ENCODE assay signal across 8 mouse cellular contexts in the genomic region with DNA sequence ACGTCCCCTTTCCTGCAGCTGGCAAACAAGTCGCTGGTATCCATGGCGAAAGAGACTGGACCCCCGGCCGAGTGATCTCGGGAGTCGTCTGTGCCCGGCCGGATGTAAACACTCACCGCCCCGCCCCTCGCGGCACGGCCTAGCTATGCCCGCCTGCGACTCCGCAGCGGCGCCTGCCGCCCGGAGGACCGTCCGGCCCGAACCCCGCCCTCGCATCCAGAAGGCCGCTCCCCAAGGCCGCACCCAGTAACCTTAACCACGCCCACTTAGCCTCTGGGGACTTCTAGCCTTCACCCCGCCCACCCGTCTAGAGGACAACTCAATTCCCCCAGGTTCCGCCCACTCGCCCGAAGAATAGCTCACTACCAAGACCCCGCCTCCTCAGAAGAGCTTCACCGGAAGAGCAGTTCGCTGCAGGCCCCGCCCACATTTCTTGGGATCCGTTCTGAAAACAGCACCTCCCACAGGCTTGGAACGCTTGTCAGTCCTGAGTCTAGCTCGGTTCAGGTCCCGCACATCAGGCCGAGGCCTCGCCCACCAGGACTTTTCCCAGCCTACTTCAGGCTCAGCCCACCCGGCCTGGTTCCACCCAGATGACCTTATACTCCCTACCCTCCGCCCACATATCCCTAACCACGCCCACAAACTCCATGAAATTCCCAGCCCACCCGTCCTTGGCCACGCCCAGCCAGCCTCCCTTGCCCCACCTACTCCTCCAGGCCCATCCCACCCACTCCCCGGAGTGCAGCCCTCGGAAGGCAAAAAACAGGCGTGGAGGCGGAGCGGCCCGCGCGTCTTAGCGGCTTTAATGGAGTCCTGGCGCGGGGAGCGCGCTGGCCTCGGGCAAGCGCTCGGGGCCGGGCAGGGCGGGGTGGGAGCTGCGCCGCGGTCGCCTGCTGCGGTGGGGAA. TPM values are rescaled to one million over a fixed set of nuclear protein-coding genes. Genes with fewer than 3 reads are reported as not detected.
A peak's percentile ranks its signal among the peaks of the same experiment; 100 is the strongest.
DNase-seq lines count a peak whose midpoint lies in the region; ATAC-seq and TF ChIP-seq lines count a peak whose summit lies in the region.

A gene (minus strand): TSS at position 204 of the 909 bp plus-strand sequence.

- H3K4me3 ChIP-seq in embryonic facial prominence, embryonic 13.5 days: peak within 1 kb of the TSS; percentile 88
- peak within 1 kb of the TSS; percentile 93 for H3K4me3 ChIP-seq in kidney, adult 2 months (ENCODE audit: insufficient read depth, low read depth, low read length)
- H3K4me3 ChIP-seq in limb, embryonic 12.5 days (replicated peaks): peak within 1 kb of the TSS; percentile 69
- H3K4me3 ChIP-seq in midbrain, embryonic 15.5 days: peak within 1 kb of the TSS; percentile 92
- H3K4me3 ChIP-seq in spleen, adult 2 months (ENCODE audit: extremely low read depth, insufficient read depth, insufficient read length): peak within 1 kb of the TSS; percentile 93

- H3K9ac ChIP-seq in embryonic facial prominence, embryonic 13.5 days: peak within 1 kb of the TSS; percentile 85
- H3K9ac ChIP-seq in limb, embryonic 12.5 days (replicated peaks): peak within 1 kb of the TSS; percentile 74
- H3K9ac ChIP-seq in midbrain, embryonic 15.5 days: peak within 1 kb of the TSS; percentile 84

- TF ChIP-seq CTCF in kidney, adult 2 months (conservative IDR thresholded peaks at IDR 0.05; ENCODE audit: insufficient read depth, insufficient read length, low read depth, low read length): peak; percentile 51; the same call in 1 of the 2 replicates
- TF ChIP-seq CTCF in spleen, adult 2 months (IDR thresholded peaks at IDR 0.05; ENCODE audit: extremely low read depth, insufficient read depth, insufficient read length, insufficient replicate concordance): no peak

- DNase-seq in 3134 (ENCODE audit: extremely low read depth, insufficient read length, low spot score): peak; percentile 98
- DNase-seq in adrenal gland, postnatal 36 days: peak; percentile 99
- peak; percentile 100 for DNase-seq in heart, adult 18-20 months
- DNase-seq in kidney, adult 2 months: peak; percentile 100
- peak; percentile 100 for DNase-seq in spleen, adult 2 months (ENCODE audit: low read depth in 1 of 2, low spot score in 2 of 2)

- WGBS in embryonic facial prominence, embryonic 13.5 days: under 1% methylated on average over 58 of the region's 72 CpGs
- 1% methylated on average over 71 of the region's 72 CpGs for WGBS in kidney, adult 2 months
- WGBS in limb, embryonic 12.5 days: under 1% methylated on average over 66 of the region's 72 CpGs
- under 1% methylated on average over 72 of the region's 72 CpGs for WGBS in midbrain, embryonic 15.5 days
- WGBS in spleen, adult 2 months: under 1% methylated on average over 72 of the region's 72 CpGs

- no peaks in the 10 kb centered on the region for H3K27me3 ChIP-seq in embryonic facial prominence, embryonic 13.5 days
- no peaks in the 10 kb centered on the region for H3K27me3 ChIP-seq in kidney, adult 2 months (replicated peaks; ENCODE audit: control insufficient read depth, insufficient read depth, low read length)
- no peaks in the 10 kb centered on the region for H3K27me3 ChIP-seq in limb, embryonic 12.5 days
- H3K27me3 ChIP-seq in midbrain, embryonic 15.5 days (replicated peaks): no peaks in the 10 kb centered on the region
- H3K27me3 ChIP-seq in spleen, adult 2 months (ENCODE audit: control insufficient read depth, insufficient read depth, low read length): no peaks in the 10 kb centered on the region

- peaks cover 34% of the 10 kb centered on the region for H3K36me3 ChIP-seq in embryonic facial prominence, embryonic 13.5 days
- H3K36me3 ChIP-seq in kidney, adult 2 months (ENCODE audit: control insufficient read depth, insufficient read depth, low read length): no peaks in the 10 kb centered on the region
- H3K36me3 ChIP-seq in limb, embryonic 12.5 days: peaks cover 38% of the 10 kb centered on the region
- peaks cover 31% of the 10 kb centered on the region for H3K36me3 ChIP-seq in midbrain, embryonic 15.5 days (replicated peaks)
- H3K36me3 ChIP-seq in spleen, adult 2 months (ENCODE audit: control insufficient read depth, insufficient read depth, low read length): peaks cover 20% of the 10 kb centered on the region

- H3K9me3 ChIP-seq in embryonic facial prominence, embryonic 13.5 days: no peaks in the 10 kb centered on the region
- H3K9me3 ChIP-seq in limb, embryonic 12.5 days: no peaks in the 10 kb centered on the region
- no peaks in the 10 kb centered on the region for H3K9me3 ChIP-seq in midbrain, embryonic 15.5 days

- ATAC-seq in embryonic facial prominence, embryonic 13.5 days (ENCODE audit: insufficient number of reproducible peaks, insufficient read depth, low FRiP score, low TSS enrichment, low read depth): peak; percentile 97
- peak; percentile 99 for ATAC-seq in limb, embryonic 12.5 days (ENCODE audit: insufficient number of reproducible peaks, insufficient read depth, low FRiP score, low TSS enrichment, low read depth)
- peak; percentile 94 for ATAC-seq in midbrain, embryonic 15.5 days (replicated peaks)

- no peak for TF ChIP-seq POLR2A in kidney, adult 2 months (IDR thresholded peaks at IDR 0.05; ENCODE audit: low read depth, low read length)
- TF ChIP-seq POLR2A in spleen, adult 2 months (IDR thresholded peaks at IDR 0.05; ENCODE audit: low read depth, low read length): peak; percentile 14; the same call in 1 of the 2 replicates

- peak within 1 kb of the TSS; percentile 91 for H3K4me2 ChIP-seq in embryonic facial prominence, embryonic 13.5 days
- H3K4me2 ChIP-seq in limb, embryonic 12.5 days: peak within 1 kb of the TSS; percentile 89
- peak within 1 kb of the TSS; percentile 91 for H3K4me2 ChIP-seq in midbrain, embryonic 15.5 days

- H3K27ac ChIP-seq in embryonic facial prominence, embryonic 13.5 days: peak within 1 kb of the TSS; percentile 87
- H3K27ac ChIP-seq in kidney, adult 2 months (ENCODE audit: insufficient read depth, low read depth, low read length): peak within 1 kb of the TSS; percentile 81
- H3K27ac ChIP-seq in limb, embryonic 12.5 days: peak within 1 kb of the TSS; percentile 89
- peak within 1 kb of the TSS; percentile 85 for H3K27ac ChIP-seq in midbrain, embryonic 15.5 days
- H3K27ac ChIP-seq in spleen, adult 2 months (ENCODE audit: insufficient read depth, low read length): peak within 1 kb of the TSS; percentile 82

- H3K4me1 ChIP-seq in embryonic facial prominence, embryonic 13.5 days: peaks cover 27% of the 10 kb centered on the region
- H3K4me1 ChIP-seq in kidney, adult 2 months (ENCODE audit: control insufficient read depth, insufficient read depth, low read length): peaks cover 11% of the 10 kb centered on the region
- H3K4me1 ChIP-seq in limb, embryonic 12.5 days (replicated peaks): peaks cover 17% of the 10 kb centered on the region
- peaks cover 24% of the 10 kb centered on the region for H3K4me1 ChIP-seq in midbrain, embryonic 15.5 days
- peaks cover 8% of the 10 kb centered on the region for H3K4me1 ChIP-seq in spleen, adult 2 months (ENCODE audit: control insufficient read depth, insufficient read depth, insufficient read length)

RNA-seq across cellular contexts. Expression of the gene that starts here (rescaled TPM):
- total RNA-seq in adrenal gland, postnatal 36 days (2021): 10 to 100 TPM; 19.3 to 30.3 TPM
- 33.8 and 34.4 TPM in 2 replicates for polyA plus RNA-seq in embryonic facial prominence, embryonic 13.5 days (2015; fragmentation: Nextera tagmentation; extraction: Ambion mirVana)
- total RNA-seq in heart, adult 18-20 months (2021): 10 to 100 TPM; 22.0 to 25.3 TPM
- 52.8 and 67.8 TPM in 2 replicates for polyA plus RNA-seq in kidney, adult 2 months (2012; rRNA removed)
- 24.6 and 26.7 TPM in 2 replicates for polyA plus RNA-seq in limb, embryonic 12.5 days (2016; fragmentation: Nextera tagmentation; extraction: Ambion mirVana)
- polyA plus RNA-seq in midbrain, embryonic 15.5 days (2015; fragmentation: Nextera tagmentation; extraction: Ambion mirVana): 40.4 and 42.5 TPM in 2 replicates
- polyA plus RNA-seq in spleen, adult 2 months (2012; rRNA removed): 80.8 and 103 TPM in 2 replicates

Comparison
In these comparisons a context has a peak if more than half of its experiments do, and no peak if none do; other contexts are left out.
1. Peak in every context shown above with its lines: DNase-seq, ATAC-seq, H3K4me3 ChIP-seq and H3K27ac ChIP-seq.